Mouse (Mus musculus): ENCODE data around the gene Tm2d1.

Gene Tm2d1

GRCm38 (mm10) chr4:98322223-98322622 lies 60.9 kb downstream of the Tm2d1 start:
- in situ Hi-C loops (cut with MboI; ENCODE audit: low sequenced_read_pairs): no loop called here

DNA sequence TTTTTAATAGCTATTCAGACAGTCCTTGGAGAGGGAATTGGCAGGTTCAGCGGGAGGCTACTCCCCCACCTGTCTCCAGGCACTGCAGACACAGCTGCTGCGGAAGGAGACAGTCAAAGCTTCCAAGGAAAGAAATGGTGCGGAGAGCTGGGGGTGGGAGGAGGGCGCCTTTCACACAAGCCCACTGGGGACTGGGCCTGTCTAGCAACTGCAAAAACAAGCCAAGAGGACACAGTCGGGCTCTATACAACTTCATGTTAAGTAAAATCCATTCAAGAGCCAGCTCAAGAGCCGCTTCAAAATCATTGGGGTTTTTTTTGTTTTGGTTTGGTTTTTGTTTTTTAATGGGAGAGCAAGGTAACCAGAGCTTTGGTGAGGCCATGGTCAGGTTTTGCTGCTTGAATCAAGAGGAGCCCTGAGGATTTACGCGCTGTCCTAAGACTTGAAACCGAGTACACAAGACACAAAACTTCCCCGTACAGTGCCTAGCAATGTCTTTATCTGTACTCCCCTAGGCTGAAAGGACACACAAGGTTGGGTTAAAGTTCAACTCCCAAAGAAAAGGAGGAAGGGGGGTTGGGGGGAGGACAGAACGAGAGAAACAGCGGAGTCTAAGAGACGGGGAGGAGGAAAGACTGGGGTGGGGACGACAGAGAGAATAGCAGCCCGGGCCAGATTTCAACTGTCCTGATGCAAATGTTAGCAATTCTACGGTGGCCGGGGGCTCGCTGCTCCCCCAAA lies 61.6 kb downstream of the Tm2d1 start:
- in situ Hi-C loops (cut with MboI; ENCODE audit: low sequenced_read_pairs): no loop called here

GRCm38 (mm10) chr4:98318769-98319168 lies 64.3 kb downstream of the Tm2d1 start:
- in situ Hi-C loops (cut with MboI; ENCODE audit: low sequenced_read_pairs): no loop called here

- in situ Hi-C loops (cut with MboI; ENCODE audit: low sequenced_read_pairs): no loop called here
Measured at GRCm38 (mm10) chr4:98317149-98317548, 66.0 kb downstream of the Tm2d1 start.

Measured in CH12F3 (cell line).